Mouse (Mus musculus) adrenal gland, postnatal 14 days (tissue): ENCODE data around the gene Cdhr3. TPM values are rescaled to one million over a fixed set of nuclear protein-coding genes. Genes with fewer than 3 reads are reported as not detected.

Experiments used
- DNase-seq: peaks from one replicate; pipeline ENCODE4 v3.0.0; 2021; ENCODE audit warnings: mixed read lengths
- total RNA-seq: library from RNA; stranded (reverse); gene quantifications from 2 replicates; pipeline ENCODE4 v1.2.3, GENCODE M21; 2021

The Cdhr3 gene
- total RNA-seq, 1 experiment from 2014 or later = not detected

DNA sequence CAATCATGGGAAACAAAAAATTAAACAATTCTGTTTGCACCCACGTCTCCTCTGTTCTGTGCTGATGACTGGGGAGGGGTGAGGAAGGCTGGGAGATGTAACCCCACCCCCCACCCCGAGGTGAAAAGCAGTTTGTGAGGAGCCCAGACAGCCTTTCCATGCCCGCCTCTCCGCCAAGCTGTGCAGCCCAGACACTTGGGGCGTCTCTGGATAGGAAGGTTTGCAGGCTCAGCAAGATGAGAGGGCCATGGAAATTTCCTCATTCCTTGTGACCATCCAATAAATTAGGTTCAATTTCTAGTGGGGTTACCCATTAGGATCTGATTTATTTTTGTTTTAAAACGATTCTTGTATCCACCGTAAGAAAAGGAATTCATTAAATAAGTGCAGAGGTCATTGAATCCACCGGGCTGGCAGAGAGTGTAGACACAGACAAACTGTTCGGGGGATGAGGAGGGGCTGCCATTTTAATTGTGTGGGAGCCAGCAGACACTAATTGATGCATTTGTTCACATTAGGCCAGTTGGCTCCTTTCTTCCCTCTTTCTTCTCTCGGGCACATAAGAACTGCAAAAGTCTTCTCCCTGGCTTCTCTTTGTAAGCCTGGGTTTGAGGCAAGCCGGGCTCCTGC lies 57.5 kb downstream of the Cdhr3 start:
- no peak for DNase-seq

DNA sequence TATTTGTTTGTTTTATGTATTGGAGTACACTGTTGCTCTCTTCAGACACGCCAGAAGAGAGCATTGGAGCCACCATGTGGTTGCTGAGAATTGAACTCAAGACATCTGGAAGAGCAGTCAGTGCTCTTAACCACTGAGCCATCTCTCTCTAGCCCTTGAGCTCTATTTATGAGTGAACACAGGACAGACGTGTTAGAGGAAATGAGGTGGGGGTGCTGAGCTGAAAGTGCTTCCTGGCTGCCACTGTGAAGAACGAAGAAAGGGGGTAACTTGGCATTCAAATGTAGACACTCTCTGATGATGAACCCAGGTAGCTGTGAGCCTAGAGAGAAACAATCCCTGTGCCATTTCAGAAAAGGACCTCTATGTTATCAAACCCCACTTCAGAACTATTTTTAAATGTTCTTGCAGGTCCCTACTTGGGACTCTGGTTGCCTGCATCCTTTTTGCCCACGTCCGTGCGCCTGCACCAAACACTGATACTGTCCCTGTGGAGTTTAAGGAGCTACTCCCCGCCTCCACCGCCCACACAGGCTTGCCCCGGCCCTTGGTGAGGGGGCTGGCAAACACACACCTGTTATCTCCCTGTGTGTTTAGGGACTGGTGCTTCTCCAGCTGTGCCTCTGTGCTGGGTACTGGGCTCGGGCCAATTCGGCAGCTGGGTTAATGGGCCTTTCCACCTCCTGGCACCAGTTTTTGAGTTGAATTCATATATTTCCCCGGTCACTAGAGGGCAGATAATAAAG lies 58.2 kb downstream of the Cdhr3 start:
- DNase-seq = no peak

DNA sequence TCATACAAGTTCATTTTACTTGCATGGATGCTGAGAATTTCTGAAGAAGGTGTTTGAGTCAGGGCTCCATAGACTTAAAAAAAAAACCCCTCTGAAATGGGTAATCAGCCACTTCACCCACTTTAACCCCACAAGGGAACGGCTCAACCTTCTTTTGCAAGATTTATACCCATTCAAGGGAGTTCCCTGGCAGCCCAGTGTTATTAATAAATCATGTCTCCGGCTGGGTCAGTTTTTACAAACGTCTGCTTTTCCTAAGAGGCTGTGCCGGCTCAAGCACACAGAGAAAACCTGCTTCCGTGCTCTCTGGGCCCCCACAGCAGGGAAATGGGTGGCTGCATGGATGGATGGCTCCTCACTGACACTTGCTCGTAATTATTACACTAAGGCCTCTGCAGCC lies 59.5 kb downstream of the Cdhr3 start:
- peak; percentile 58 for DNase-seq

DNA sequence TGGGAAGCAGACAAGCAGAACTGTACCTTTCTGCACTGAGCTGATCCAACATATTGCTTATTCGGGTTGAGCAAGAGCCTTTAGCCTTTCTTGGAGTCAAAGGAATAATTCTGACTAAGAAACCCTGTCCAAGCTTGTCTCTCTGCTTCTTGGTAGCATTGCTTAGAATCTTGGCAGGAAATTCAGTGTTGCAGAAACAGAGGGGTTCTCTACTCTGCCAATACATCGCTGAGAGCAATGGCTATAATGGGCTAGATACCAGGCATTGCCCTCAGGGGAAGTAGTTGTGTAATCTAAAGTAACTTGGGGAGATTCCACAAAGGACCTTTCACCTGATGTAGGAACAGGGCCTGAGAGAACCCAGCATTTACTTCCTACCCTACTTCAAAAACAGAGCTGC lies 62.1 kb downstream of the Cdhr3 start:
- peak; percentile 38 for DNase-seq

DNA sequence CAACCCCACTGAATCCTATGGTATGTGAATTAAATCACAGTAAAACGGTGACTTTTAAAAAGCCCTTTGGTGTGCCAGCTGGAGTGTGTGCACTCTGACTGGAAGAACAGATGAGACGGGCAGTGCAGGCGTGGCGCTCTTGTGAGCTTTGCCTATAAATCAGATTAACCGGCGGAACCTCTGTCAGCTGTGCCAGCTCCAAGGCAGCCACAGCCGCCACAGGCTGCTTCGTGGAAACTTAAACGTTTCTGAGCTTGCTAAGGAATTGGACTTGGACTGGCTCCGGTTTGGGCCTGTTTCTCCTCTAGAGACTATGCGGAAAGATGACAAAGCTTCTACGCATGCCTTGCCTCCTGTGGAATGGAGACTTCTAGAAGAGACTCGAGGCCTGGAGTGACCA lies 62.6 kb downstream of the Cdhr3 start:
- peak; percentile 69 for DNase-seq

DNA sequence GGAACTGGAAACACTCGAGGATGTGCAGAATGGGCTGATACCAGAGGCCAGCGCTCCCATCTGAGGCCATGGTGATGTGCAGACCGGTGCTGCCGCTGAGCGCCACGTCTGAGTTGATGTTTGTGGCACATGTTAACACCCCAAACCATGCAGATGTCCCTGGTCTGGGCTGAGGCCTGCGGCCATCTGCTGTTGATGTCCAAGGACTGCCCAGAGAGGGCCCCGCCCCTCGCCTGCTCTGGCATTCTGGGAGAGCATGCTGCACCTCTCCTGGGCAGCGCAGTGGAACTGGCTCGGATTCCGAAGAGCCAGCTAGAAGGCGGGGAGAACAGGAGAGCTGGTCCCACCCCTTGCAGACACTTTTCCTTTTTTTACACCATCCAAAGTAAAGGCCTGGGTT lies 64.0 kb downstream of the Cdhr3 start:
- DNase-seq = no peak

DNA sequence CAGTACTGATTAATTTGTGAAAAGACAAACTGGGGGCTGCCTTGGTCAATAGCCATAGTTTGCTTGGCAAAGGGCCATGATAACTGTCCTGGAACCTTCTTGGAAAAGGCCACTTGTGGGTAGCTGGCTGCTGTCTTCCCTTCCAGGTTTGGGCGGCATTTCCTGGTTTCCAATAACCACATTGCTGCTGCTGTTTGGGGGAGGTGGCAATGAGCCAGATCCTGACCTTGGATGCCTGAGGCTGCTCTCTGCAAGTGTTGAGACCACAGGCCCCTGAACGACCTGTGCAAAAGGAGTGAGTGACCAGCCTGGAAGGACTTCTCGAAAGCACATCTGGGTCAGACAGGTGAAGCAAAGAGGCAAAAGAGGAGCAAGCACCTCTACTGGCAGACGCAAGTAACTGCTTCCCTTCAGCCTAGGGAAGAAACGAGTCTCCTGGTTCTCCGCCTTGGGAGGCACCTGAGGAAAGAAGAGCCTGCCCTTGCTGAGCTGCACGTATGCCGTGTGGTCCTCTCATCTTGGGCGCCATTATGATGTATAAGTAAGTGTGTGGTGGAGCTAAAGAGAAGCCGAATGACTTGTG lies 64.5 kb downstream of the Cdhr3 start:
- DNase-seq = peak; percentile 44

DNA sequence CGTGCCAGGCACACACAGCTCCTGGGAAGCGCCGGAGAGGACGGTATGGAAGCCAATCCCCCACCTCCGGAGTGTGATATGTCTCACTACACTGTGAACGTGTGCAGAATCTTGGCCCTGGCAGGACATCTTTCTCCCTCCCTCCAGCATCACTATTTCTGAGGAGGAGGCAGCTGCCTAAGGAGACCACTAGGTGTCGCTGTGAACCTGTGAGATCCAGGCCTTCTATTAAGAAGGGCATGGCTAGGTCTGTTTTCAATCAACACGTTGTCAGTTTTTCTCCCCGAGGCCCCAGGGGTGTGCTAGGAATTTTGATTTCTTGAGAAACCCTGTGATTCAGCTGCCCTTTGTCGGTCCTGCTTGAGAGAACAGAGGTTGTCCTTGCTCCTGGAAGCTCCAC lies 65.6 kb downstream of the Cdhr3 start:
- DNase-seq = peak; percentile 90

DNA sequence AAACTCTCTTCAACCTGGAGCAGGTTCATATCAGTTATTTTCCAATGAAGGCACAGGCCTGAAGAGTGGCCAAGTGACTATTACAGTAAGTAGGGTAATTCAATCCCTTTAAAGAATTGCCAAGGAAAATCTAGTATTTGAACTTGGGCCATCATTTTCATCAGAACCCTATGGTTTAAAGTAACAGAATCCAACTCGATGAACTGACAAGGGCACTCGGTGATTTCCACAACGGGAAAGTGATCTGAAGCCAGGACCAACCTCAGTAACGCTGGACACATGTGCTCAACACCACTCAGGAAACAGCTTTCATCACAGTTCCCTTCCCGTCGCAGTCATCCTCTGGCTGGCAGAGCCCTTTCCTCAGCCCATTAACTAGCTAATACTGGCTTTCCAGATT lies 68.2 kb downstream of the Cdhr3 start:
- no peak for DNase-seq

DNA sequence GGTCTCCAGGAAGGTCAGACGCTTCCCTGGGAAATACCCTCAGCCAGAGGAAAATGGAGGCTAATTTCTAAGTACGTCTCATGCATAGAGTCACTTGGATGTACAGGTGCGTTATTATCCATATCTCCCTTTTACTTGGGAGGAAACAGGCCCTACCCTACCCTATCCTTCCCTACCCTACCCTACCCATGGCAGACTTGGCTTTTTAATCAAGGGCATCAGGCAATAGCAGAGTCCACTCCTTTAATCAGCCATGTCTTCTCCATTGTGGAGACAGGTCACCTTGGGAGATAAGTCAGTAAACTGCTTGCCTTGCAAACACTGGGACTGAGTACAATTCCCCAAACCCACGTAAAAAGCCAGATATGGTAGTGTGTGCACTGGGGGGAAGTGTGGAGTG lies 70.9 kb downstream of the Cdhr3 start:
- DNase-seq = no peak

DNA sequence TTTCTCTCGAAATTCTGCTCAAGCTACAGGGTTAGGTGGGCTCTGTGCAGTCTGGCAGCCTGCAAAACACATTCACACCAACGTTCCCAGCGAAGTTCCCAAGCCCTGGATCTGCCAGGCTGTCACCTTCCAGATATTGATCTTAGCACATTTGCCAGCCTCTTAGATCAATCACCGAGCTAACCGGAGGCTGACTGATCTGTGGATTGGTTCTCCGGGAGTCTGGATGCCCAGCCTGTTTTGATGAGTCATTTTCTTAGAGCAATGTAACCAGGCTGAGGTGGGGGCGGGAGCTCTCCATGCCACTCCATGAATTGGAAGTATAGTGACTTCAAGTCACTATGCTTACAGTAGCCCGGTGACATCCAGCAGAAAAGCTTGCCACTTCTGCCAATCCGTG lies 71.5 kb downstream of the Cdhr3 start:
- DNase-seq = no peak

DNA sequence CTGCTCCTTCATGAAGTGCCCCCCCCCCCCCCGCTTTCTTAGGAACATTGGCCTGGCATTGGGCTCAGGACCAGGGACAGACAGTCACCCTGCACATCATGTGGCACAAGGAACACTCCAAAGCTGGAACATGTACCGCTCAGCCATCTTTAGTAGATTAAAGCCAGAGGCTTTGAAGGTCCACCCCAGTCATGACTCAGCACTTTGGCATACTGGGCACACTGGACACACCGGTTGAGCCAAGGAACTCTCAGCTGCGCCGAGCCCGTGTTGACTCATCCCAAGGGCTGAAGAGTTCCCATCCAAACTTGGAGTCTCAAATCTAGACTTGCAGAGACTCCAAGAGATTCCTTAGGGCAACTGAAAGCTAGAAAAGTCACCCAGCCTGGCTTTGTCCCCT lies 72.7 kb downstream of the Cdhr3 start:
- DNase-seq = peak; percentile 81

DNA sequence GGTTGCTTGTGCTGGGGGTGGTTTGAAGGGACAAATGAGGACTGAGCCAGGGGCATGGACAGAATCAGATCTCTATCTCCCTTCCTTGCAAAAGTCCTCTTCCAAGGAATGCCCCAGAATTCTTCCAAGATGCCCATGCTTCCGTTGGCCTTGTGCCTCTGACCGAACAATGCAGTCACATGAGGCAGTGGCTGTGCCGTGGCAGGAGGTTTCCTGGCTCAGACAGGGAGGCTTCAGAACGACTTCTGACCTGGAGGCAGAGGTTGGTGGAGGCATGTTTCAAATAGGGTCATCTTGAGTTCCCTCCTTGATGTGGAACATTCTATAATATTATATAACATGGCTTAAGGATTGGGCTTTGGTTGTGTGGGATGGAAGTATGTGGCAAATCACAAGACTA lies 74.1 kb downstream of the Cdhr3 start:
- DNase-seq = no peak

DNA sequence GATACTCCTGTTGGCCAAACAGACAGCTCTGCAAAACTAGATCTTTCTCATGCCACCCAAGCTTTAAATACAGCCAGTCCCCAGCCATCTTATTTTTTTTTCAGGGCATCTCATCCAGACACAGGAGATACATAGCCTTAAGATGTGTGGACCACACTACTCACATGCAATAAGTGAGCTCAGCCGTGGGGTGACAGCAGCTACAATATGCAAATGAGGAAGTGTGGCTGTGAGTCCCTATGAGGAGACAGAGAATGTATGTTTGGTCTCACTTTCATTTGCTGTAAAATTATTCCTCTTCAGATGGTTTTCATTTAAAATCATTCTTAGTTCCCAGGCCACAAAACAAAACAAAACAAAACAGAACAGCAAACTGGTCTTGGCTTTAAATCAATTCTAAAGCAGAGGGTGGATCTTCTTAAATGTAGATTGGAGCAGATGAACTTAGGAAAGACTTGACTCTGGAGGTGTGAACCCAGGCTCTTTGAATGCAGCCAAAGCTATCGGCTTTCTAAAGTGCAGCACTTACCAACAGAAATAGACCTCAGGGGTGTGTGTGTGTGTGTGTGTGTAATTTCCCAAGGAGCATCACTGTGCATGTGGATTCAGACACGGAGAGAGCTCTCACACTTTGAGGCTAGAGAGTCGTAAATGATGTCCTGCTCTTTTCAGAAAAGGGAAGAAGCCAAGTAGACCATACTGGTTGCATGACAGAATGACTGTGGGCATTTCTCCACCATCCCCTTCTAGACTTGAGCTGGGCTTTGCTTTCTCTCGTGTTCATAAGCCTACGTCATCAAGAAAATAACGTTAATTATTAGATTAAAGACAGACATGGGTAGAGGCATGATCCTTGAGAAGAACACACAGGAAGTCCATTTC lies 75.6 kb downstream of the Cdhr3 start:
- no peak for DNase-seq

DNA sequence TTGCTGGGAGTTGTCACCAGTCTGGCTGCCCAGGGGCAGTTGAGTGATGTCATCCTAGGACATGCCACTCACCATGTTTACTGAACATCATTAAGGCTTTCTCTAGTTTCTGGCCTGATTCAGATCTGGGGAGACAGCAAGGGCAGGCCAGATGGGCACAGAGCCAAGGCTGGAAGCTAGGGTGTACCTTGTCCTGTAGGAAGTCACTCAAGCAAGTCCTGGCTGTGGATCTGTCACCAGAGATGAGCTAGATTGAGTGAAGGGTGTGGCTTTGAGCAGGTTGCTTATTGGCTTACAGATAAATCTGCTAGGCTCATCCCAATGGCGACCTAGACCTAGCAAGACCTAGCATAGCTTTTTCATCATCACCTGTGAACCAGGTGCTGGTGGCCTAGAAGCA lies 77.6 kb downstream of the Cdhr3 start:
- DNase-seq = peak; percentile 37

DNA sequence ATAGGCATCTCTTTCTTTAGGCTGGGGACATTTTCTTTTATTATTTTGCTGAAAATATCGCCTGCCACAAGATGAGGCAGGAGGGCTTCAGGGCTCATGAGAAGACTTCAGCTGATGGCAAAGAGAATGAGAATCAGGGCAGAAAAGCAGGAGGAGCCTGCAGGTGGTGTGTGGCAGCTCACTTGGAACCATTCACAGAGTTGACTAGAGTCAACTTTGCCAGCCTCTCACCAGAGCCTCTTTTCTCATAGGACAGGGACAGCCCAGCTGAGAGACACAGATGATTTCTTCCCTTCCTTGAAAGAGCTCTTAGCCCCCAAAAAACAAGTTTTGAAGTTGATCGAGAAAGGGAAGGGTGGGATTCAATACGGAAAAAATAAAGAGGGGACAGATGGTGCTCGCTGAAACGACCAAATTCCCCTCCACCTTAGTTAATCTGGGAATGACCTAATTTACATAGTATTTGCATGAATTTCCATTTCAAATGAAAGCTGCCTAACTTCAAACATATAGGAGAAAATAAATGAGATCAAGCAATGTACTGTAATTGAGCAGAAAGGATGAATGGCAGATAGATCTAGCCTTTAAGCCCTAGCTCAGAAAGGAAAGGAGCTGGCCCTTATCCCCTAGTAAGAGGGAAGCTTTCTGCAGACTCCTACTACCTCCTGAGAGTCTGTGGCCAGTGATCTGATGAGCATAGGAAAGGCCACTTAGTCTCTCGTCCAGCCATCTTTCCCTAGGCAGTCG lies 78.5 kb downstream of the Cdhr3 start:
- no peak for DNase-seq

DNA sequence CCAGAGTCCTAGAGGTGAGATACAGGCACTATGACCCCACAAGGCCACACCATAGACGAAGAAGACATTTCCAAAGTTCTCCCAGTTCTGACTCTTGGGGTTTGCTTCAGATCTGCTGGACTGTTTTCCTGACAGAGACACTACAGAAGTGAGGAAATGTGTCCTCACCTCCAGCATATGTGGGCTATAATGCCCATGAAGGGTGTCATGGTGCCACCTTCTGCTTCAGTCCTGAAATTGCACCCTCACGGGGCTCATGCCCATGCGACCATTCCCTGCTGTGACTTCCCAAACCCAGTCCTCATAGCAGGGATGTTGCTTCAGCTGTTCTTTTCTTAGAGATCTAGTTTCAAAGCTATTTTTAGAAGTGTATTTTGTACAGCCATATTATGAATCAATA lies 82.6 kb downstream of the Cdhr3 start:
- DNase-seq = peak; percentile 66

DNA sequence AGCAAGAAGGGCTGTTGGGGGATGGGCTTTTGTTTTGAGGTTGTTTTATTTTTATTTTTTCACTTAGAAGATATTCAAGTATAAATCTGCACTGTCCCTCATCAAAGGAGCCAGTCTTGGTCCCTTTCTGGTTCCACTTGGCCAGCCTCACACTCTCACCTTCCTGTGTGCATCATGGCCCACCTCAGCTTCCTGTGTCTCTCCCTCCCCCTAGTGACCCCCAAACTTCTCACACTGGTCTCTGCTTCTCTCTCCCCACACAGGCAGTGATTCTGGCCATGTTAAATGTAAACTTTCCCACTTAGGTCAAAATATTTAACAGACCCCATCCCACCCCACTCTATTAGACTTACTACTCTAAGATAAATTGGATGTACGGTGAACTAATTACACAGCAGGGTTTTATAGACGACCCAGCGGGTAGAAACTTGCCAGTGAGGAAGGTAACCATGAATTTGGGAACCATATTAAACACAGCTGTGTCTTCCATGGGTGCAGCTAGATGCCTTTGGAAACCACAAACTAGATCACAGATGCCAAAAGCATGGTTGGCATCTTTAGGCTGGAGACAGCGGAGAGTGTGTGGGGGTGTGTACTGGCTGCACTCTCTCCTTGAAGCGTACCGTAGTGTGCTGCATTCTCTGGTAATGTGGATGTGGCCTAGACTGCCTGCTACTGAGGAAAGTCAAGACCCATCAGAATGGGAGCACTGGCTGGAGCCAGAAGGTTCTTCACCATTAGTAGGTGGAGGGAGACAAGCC lies 83.3 kb downstream of the Cdhr3 start:
- DNase-seq = no peak

DNA sequence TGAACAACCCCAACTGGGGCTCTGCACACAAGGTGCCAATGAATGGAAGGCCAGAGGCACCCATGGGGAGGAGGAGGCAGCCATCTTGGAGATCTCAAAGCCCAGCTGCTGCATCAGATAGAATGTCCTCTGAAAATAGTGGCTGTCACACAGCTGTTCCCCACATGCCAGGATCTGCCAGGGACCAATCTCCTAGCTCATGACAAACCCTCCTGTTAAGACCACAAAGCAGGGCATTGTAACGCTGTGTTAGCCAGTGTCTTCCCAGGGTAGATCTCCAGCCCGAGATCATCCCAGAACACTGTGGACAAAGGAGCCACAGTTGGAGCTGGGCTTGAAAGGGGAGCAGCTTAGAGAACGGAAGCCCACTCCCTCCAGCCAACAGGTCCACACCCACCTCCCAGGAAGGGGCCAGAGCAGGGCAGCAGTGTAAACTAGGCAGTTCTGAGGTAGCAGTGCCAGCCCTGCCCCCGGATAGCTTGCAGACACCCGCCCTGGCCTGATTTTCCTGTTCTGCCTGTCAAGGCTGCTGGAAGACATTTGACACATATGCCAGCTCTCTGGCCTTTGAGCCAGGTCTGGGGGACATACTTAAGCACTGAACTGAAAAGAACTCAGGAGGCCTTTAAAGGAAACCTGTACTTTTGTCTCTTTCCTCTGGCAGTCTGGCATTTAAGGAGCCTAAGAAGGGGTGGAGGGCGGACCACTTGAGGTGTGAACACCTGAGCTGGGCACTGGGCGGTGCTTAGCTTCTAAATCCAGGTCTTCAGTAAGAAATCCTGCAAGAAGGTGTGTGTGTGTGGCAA lies 84.2 kb downstream of the Cdhr3 start:
- peak; percentile 49 for DNase-seq

DNA sequence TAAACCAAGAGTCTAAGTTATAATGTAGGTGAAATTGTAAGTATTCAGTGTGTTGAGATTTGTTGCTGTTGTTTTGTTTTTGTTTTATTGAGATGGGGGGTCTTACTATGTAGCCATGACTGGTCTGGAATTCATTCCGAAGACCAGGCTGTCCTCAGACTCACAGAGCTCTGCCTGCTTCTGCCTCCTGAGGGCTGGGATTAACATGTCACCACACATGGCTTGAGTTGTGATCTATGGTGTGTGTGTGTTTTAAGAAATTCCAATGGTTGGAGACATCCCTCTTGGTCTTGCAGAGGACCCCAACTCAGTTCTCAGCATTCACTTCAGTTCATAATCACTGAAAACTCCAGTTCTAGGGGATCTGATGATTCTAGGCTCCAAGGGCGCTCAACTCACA lies 85.5 kb downstream of the Cdhr3 start:
- DNase-seq = no peak
